Mouse (Mus musculus) brain, embryonic 14.5 days (tissue): ENCODE data around the gene Txn2.

ENCODE experiments used
- CTCF ChIP-seq: fragments of 200-500 bp; IDR thresholded peaks from 2 replicates; pipeline ENCODE4 v1.5.1; 2012; ENCODE audit warnings: inconsistent platforms, mild to moderate bottlenecking, moderate library complexity, borderline replicate concordance; ENCODE audit not compliant: insufficient read depth, insufficient read length; ENCODE audit errors: extremely low read depth
- POLR2A ChIP-seq: fragments of 200-500 bp; IDR thresholded peaks from 2 replicates; pipeline ENCODE4 v1.6.1; 2012; ENCODE audit warnings: mild to moderate bottlenecking, inconsistent platforms, borderline replicate concordance; ENCODE audit not compliant: poor library complexity, insufficient read depth, insufficient read length, severe bottlenecking; ENCODE audit errors: extremely low read depth

DNA sequence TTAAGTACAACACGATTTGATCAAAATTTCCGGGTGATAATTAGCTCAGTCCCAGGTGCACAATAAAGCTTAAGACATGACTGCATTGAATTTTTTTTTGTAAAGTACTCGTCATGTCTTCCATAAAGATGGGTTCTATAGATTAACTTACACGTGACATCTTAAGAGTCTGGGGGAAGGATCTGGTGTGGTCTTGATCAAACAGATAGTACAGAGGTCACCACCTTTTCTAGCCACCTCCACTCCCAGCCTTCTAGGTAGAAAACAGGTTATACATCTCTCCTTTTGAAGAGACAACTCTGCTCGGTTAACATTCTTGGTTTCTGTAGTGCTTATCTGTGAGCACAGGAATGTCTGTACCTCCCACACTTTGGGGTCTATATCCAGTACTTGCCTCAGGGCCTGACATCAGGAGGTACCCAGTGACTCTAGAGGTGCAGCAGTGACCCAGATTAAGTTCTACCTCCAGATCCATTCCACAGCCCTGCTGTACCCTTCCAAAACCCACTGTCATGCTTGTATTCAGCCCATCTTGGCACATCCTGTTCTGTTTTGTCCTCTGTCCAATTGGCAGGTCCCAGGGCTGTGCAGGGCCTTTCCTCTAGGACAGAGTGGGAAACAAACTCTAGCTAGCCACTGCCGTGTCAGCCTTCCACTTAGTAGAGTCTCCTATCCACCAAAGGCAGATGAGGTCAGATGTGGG, 2.3 kb upstream of the Txn2 start:
- TF ChIP-seq CTCF: no peak
- TF ChIP-seq POLR2A: no peak
